Mouse (Mus musculus): ENCODE measurements at regions not wholly inside any gene's neighbourhood (a gene's known extent, or its start where the extent isn't known, plus 50 kb on each side); places are given as distances from the start of the nearest gene placed in this dataset.

DNA sequence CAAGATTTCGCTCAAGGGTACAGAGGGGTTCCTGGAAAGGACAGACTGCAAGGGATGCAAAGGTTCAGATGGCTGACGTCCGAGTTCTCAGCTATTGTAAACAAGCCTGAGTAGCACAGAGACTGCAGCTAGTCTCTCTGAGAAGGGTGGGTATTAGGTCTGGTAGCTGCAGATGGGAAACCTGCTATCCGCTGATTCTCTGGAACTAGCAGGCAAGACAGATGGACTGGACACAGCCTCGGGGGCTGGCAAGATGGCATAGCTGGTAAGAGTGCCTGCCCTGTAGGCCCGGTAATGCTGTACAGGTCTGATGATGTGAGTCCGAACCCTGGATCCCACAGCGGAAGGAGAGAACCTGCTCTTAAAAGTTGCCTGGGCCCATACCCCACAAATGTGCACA is 62.2 kb upstream of the Arntl start:
- TF ChIP-seq CTCF (IDR thresholded peaks at IDR 0.05; ENCODE audit: borderline replicate concordance, insufficient read depth, low read length): no peak
- no peak for TF ChIP-seq POLR2A (IDR thresholded peaks at IDR 0.05; ENCODE audit: low read depth, low read length)
